Mouse (Mus musculus) MEL (cell line): ENCODE data around the gene Cd1d1. TPM values are rescaled to one million over a fixed set of nuclear protein-coding genes. Genes with fewer than 3 reads are reported as not detected.
"Not testable (repeated sequence)": the region's sequence is repeated elsewhere in the genome, so short reads cannot be mapped to it uniquely, and the experiment has no call there.

Source experiments
- DNase-seq: peaks from one replicate; pipeline ENCODE4 v3.0.0; 2011; ENCODE audit warnings: low read depth, low spot score
- H3K27ac ChIP-seq: 2 replicates; pipeline ENCODE4 v1.5.1; 2012; ENCODE audit warnings: low read depth, mild to moderate bottlenecking, control low read depth, low read length, moderate library complexity; ENCODE audit not compliant: control insufficient read depth
- H3K27me3 ChIP-seq, 2 experiments: fragments of 150-350 bp in 1 of 2; sonication (generic) in 1 of 2; 2 replicates each; pipeline ENCODE4 v1.6.1; 2012; ENCODE audit warnings: low read length in 2 of 2, mild to moderate bottlenecking in 2 of 2, improper control_type of control experiment in 1 of 2, moderate library complexity in 1 of 2; ENCODE audit not compliant: insufficient read depth in 2 of 2, control insufficient read depth in 1 of 2
- H3K36me3 ChIP-seq, 2 experiments: 2 replicates each; pipeline ENCODE4 v1.6.1; 2012 to 2014; ENCODE audit warnings: low read length in 2 of 2, improper control_type of control experiment in 1 of 2, inconsistent platforms in 1 of 2, mild to moderate bottlenecking in 1 of 2; ENCODE audit not compliant: insufficient read depth in 2 of 2, control insufficient read depth in 1 of 2
- H3K4me1 ChIP-seq, 2 experiments: fragments of 150-350 bp in 1 of 2; sonication (generic) in 1 of 2; 2 replicates each; pipeline ENCODE4 v1.6.1; 2012; ENCODE audit warnings: low read length in 2 of 2, improper control_type of control experiment in 1 of 2, mild to moderate bottlenecking in 1 of 2; ENCODE audit not compliant: insufficient read depth in 2 of 2, control insufficient read depth in 1 of 2
- H3K4me3 ChIP-seq, 2 experiments: fragments of 150-350 bp in 1 of 2; sonication (generic) in 1 of 2; 2 replicates each; pipeline ENCODE4 v1.5.1; 2012; ENCODE audit warnings: low read depth in 2 of 2, low read length in 2 of 2, mild to moderate bottlenecking in 2 of 2, moderate library complexity in 2 of 2, control low read depth in 1 of 2, improper control_type of control experiment in 1 of 2; ENCODE audit not compliant: control insufficient read depth in 1 of 2, insufficient read depth in 1 of 2
- H3K79me2 ChIP-seq: 2 replicates; pipeline ENCODE4 v1.6.1; 2012; ENCODE audit warnings: mild to moderate bottlenecking, low read length, moderate library complexity; ENCODE audit not compliant: control insufficient read depth, poor library complexity, insufficient read depth
- H3K9ac ChIP-seq: 2 replicates; pipeline ENCODE4 v1.6.1; 2012; ENCODE audit warnings: low read depth, mild to moderate bottlenecking, control low read depth, low read length, moderate library complexity; ENCODE audit not compliant: control insufficient read depth, poor library complexity, severe bottlenecking
- H3K9me3 ChIP-seq: fragments of 150-350 bp; sonication (generic); replicated peaks from 2 replicates; pipeline ENCODE4 v1.6.1; 2012; ENCODE audit warnings: mild to moderate bottlenecking, low read length, improper control_type of control experiment, moderate library complexity; ENCODE audit not compliant: insufficient read depth
- BHLHE40 ChIP-seq: IDR thresholded peaks from 2 replicates; pipeline ENCODE4 v1.6.1; 2012; ENCODE audit warnings: low read depth, mild to moderate bottlenecking, inconsistent platforms, low read length, improper control_type of control experiment, borderline replicate concordance
- CHD1 ChIP-seq: IDR thresholded peaks from 2 replicates; pipeline ENCODE4 v1.6.1; 2012; ENCODE audit warnings: low read depth, mild to moderate bottlenecking, inconsistent platforms, low read length, improper control_type of control experiment
- CTCF ChIP-seq, 3 experiments: IDR thresholded peaks in 2 of 3; conservative IDR thresholded peaks in 1 of 3; 2 replicates each; pipeline ENCODE4 v1.5.1; 2011 to 2012; ENCODE audit warnings: low read length in 3 of 3, low read depth in 2 of 3, mild to moderate bottlenecking in 2 of 3, improper control_type of control experiment in 1 of 3, inconsistent platforms in 1 of 3, mixed read lengths in 1 of 3, moderate library complexity in 1 of 3; ENCODE audit not compliant: control insufficient read depth in 1 of 3, insufficient read depth in 1 of 3, poor library complexity in 1 of 3, severe bottlenecking in 1 of 3
- GATA1 ChIP-seq: IDR thresholded peaks from 2 replicates; pipeline ENCODE4 v1.6.1; 2011; ENCODE audit warnings: low read depth, low read length, improper control_type of control experiment
- MAFK ChIP-seq: IDR thresholded peaks from 2 replicates; pipeline ENCODE4 v1.6.1; 2011; ENCODE audit warnings: low read depth, mild to moderate bottlenecking, low read length, improper control_type of control experiment, borderline replicate concordance
- MAX ChIP-seq: IDR thresholded peaks from 2 replicates; pipeline ENCODE4 v1.6.1; 2011; ENCODE audit warnings: low read length, improper control_type of control experiment
- MEF2A ChIP-seq: IDR thresholded peaks from 2 replicates; pipeline ENCODE4 v1.6.1; 2014; ENCODE audit warnings: low read depth, mild to moderate bottlenecking, inconsistent platforms, low read length, improper control_type of control experiment; ENCODE audit not compliant: poor library complexity, insufficient replicate concordance, severe bottlenecking; ENCODE audit errors: extremely low read depth
- MXI1 ChIP-seq: IDR thresholded peaks from 2 replicates; pipeline ENCODE4 v1.6.1; 2011; ENCODE audit warnings: mild to moderate bottlenecking, low read depth, low read length, improper control_type of control experiment
- NELFE ChIP-seq: IDR thresholded peaks from 2 replicates; pipeline ENCODE4 v1.6.1; 2011; ENCODE audit warnings: low read depth, low read length, improper control_type of control experiment
- POLR2AphosphoS2 ChIP-seq: IDR thresholded peaks from 2 replicates; pipeline ENCODE4 v1.6.1; 2011; ENCODE audit warnings: low read length, improper control_type of control experiment
- RAD21 ChIP-seq: IDR thresholded peaks from 2 replicates; pipeline ENCODE4 v1.6.1; 2011; ENCODE audit warnings: mild to moderate bottlenecking, low read depth, low read length, improper control_type of control experiment
- SIN3A ChIP-seq: IDR thresholded peaks from 2 replicates; pipeline ENCODE4 v1.6.1; 2012; ENCODE audit warnings: low read length, improper control_type of control experiment, inconsistent platforms
- SMC3 ChIP-seq: IDR thresholded peaks from 2 replicates; pipeline ENCODE4 v1.6.1; 2011; ENCODE audit warnings: low read depth, low read length, improper control_type of control experiment
- USF1 ChIP-seq: IDR thresholded peaks from 2 replicates; pipeline ENCODE4 v1.6.1; 2014; ENCODE audit warnings: low read depth, mild to moderate bottlenecking, inconsistent platforms, low read length, improper control_type of control experiment, moderate library complexity
- USF2 ChIP-seq, 2 experiments: IDR thresholded peaks; 2 replicates each; pipeline ENCODE4 v1.6.1; 2011 to 2012; ENCODE audit warnings: improper control_type of control experiment in 2 of 2, low read length in 2 of 2, borderline replicate concordance in 1 of 2, inconsistent platforms in 1 of 2, low read depth in 1 of 2, mild to moderate bottlenecking in 1 of 2; ENCODE audit not compliant: insufficient read depth in 1 of 2
- ZC3H11A ChIP-seq: IDR thresholded peaks from 2 replicates; pipeline ENCODE4 v1.6.1; 2012; ENCODE audit warnings: low read depth, mild to moderate bottlenecking, inconsistent platforms, low read length, improper control_type of control experiment
- ZKSCAN1 ChIP-seq: IDR thresholded peaks from 2 replicates; pipeline ENCODE4 v1.6.1; 2012; ENCODE audit warnings: low read depth, mild to moderate bottlenecking, inconsistent platforms, low read length, improper control_type of control experiment, moderate library complexity
- polyA plus RNA-seq, 2 experiments: library from polyadenylated mRNA; stranded (reverse) in 1 of 2; unstranded in 1 of 2; fragments of >175 nt in 1 of 2; fragments of >200 nt in 1 of 2; gene quantifications; 2 replicates each; pipeline versions ENCODE4 v1.2.1 to v1.2.4; 2012; ENCODE audit warnings: low replicate concordance in 2 of 2, low read depth in 1 of 2; ENCODE audit not compliant: insufficient read length in 2 of 2, insufficient read depth in 1 of 2, missing spikeins in 1 of 2
- total RNA-seq: library from RNA; depleted of rRNA; stranded (reverse); fragments of 300-350 nt; gene quantifications from 2 replicates; pipeline ENCODE4 v1.2.3, GENCODE M21; 2012

Cd1d1 gene
- total and polyA plus RNA-seq, 3 experiments, result 1.1 to 1.6 TPM; not detected in 1

DNA sequence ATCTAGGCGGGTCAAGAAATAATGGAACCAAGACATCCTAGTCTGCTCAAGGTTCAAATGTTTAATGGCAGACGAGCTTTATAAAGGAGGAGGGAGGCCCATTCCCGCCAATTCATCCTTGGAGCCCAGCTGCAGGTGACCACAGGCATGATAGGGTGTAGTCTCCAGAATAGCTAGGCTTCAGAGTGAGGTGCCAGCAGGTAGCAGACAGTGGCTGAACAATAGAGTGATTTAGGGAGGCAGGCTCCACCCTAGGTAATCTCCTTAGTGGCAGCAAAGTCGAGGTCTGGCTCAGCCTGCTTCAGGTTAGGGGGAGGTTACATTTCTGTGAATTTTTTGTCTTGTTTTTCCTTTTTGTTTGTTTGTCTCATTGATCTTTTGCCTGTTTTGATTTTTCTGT lies 16.7 kb upstream of the Cd1d1 start:
- H3K79me2 ChIP-seq, result no peaks in the 10 kb centered on the region
- no peak for DNase-seq
- H3K27ac ChIP-seq, result no peak overlapping the region
- no peaks in the 10 kb centered on the region; a peak in 2 of 4 replicates for H3K27me3 ChIP-seq
- no peak overlapping the region for H3K9ac ChIP-seq
- no peaks in the 10 kb centered on the region for H3K9me3 ChIP-seq
- no peak overlapping the region for H3K4me3 ChIP-seq
- no peaks in the 10 kb centered on the region for H3K36me3 ChIP-seq
- H3K4me1 ChIP-seq, result no peaks in the 10 kb centered on the region
- no peak for TF ChIP-seq SMC3
- no peak for TF ChIP-seq RAD21
- TF ChIP-seq MXI1, result no peak
- TF ChIP-seq BHLHE40, result no peak
- TF ChIP-seq SIN3A, result no peak
- no peak for TF ChIP-seq GATA1
- TF ChIP-seq, all 39 proteins: peak for 0

DNA sequence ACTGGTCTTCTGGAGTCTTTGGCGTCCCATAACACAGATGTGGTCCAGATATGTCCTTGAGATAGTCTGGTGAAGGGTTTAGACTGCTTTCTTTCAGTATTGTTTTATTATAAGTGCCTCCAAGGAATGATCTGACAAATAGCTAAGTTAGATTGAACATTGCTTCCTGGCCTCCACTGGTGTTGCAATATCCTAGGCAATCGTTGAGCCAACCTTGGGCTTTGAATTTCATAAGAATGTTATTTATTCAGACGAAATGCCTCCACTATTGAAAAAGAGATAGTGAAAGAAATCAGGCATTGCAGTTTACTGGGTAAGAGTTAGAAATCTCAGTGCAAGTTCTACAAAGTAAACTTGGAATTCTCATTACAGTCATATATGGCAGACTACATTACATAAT lies 13.2 kb upstream of the Cd1d1 start:
- not testable (repeated sequence) for H3K36me3 ChIP-seq, H3K9me3 ChIP-seq, H3K4me3 ChIP-seq, H3K9ac ChIP-seq, H3K27ac ChIP-seq, H3K79me2 ChIP-seq, H3K4me1 ChIP-seq, DNase-seq, H3K27me3 ChIP-seq

GRCm38 (mm10) chr3:87008281-87008680 lies 9.0 kb upstream of the Cd1d1 start:
- not testable (repeated sequence) for H3K9ac ChIP-seq, H3K4me3 ChIP-seq, DNase-seq, H3K27me3 ChIP-seq, H3K9me3 ChIP-seq, H3K4me1 ChIP-seq, H3K36me3 ChIP-seq, H3K27ac ChIP-seq, H3K79me2 ChIP-seq

DNA sequence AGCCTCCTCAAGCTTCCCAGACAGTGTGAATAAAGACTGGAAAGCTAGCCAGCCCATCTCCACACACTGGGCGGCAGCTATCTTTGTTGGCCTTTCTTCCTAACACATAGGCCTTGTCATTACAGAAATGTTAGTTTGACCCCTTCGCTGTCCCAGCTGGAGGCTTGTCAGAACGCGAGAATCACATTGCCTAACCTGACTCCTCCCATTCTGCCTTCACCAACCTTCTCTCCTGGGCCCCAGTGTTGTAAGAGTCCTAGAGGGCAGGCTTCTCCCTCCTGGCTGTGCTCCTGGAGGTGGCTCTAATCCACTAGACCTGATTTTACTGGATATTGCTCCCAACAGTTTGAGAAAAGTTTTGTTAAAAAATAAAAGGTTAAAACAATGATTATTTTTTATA lies 1.4 kb upstream of the Cd1d1 start:
- TF ChIP-seq USF1 (no peak), MAX (no peak), ZC3H11A (no peak), USF2 (IDR thresholded peaks at IDR 0.05; ENCODE audit: borderline replicate concordance in 1 of 2, insufficient read depth in 1 of 2, low read depth in 1 of 2, low read length in 2 of 2) (no peak), MEF2A (no peak), ZKSCAN1 (no peak), CTCF (IDR thresholded peaks at IDR 0.05 in 2 of 3, conservative IDR thresholded peaks at IDR 0.05 in 1 of 3; ENCODE audit: control insufficient read depth in 1 of 3, insufficient read depth in 1 of 3, low read depth in 2 of 3, low read length in 3 of 3, poor library complexity in 1 of 3, severe bottlenecking in 1 of 3) (no peak), MXI1 (no peak), CHD1 (no peak), MAFK (no peak), GATA1 (no peak), POLR2AphosphoS2 (no peak), NELFE (no peak), SMC3 (no peak)
- H3K27me3 ChIP-seq, result peaks cover 0 to 7% of the 10 kb centered on the region in 2 experiments; a peak in 2 of 4 replicates
- no peaks in the 10 kb centered on the region; a peak in 1 of 4 replicates for H3K36me3 ChIP-seq
- no peak overlapping the region for H3K9ac ChIP-seq
- no peak overlapping the region for H3K27ac ChIP-seq
- H3K79me2 ChIP-seq, result no peaks in the 10 kb centered on the region
- peaks cover 0 to 6% of the 10 kb centered on the region in 2 experiments; a peak in 3 of 4 replicates for H3K4me1 ChIP-seq
- peak; percentile 2 for DNase-seq
- no peaks in the 10 kb centered on the region for H3K9me3 ChIP-seq
- no peak overlapping the region for H3K4me3 ChIP-seq
